Mouse (Mus musculus) ES-Bruce4 (cell line): Measurements from ENCODE around the gene Gm3029. TPM values are rescaled to one million over a fixed set of nuclear protein-coding genes. Genes with fewer than 3 reads are reported as not detected.
"Not testable (repeated sequence)": the region's sequence is repeated elsewhere in the genome, so short reads cannot be mapped to it uniquely, and the experiment has no call there.

Source experiments
- H3K27ac ChIP-seq: 2 replicates; pipeline ENCODE4 v1.5.1; 2012; ENCODE audit warnings: low read length, inconsistent platforms; ENCODE audit not compliant: insufficient read depth
- H3K27me3 ChIP-seq: 2 replicates; pipeline ENCODE4 v1.6.1; 2012; ENCODE audit warnings: mild to moderate bottlenecking, low read length, inconsistent platforms; ENCODE audit not compliant: control insufficient read depth, poor library complexity, insufficient read depth, severe bottlenecking
- H3K36me3 ChIP-seq: 2 replicates; pipeline ENCODE4 v1.6.1; 2012; ENCODE audit warnings: inconsistent platforms, mild to moderate bottlenecking, low read length, moderate library complexity; ENCODE audit not compliant: control insufficient read depth, poor library complexity, insufficient read depth, severe bottlenecking
- H3K4me1 ChIP-seq: one replicate; pipeline ENCODE4 v1.8.1; 2011; ENCODE audit warnings: low read length; ENCODE audit not compliant: control insufficient read depth, insufficient read depth
- H3K4me3 ChIP-seq: 2 replicates; pipeline ENCODE4 v1.5.1; 2011; ENCODE audit warnings: low read depth, mild to moderate bottlenecking, low read length
- H3K9ac ChIP-seq: 2 replicates; pipeline ENCODE4 v1.6.1; 2012; ENCODE audit warnings: low read depth, mild to moderate bottlenecking, inconsistent platforms; ENCODE audit not compliant: poor library complexity, severe bottlenecking
- H3K9me3 ChIP-seq: replicated peaks from 2 replicates; pipeline ENCODE4 v1.6.1; 2012; ENCODE audit warnings: mild to moderate bottlenecking, low read length, inconsistent platforms; ENCODE audit not compliant: control insufficient read depth, poor library complexity, insufficient read depth, severe bottlenecking
- polyA plus RNA-seq: library from polyadenylated mRNA; stranded (reverse); fragments of >200 nt; gene quantifications from 2 replicates; pipeline ENCODE4 v1.2.4, GENCODE M21; 2011; ENCODE audit warnings: low read depth; ENCODE audit not compliant: missing spikeins, insufficient read depth, insufficient read length

The Gm3029 gene
- polyA plus RNA-seq, result not detected in 2 replicates

DNA sequence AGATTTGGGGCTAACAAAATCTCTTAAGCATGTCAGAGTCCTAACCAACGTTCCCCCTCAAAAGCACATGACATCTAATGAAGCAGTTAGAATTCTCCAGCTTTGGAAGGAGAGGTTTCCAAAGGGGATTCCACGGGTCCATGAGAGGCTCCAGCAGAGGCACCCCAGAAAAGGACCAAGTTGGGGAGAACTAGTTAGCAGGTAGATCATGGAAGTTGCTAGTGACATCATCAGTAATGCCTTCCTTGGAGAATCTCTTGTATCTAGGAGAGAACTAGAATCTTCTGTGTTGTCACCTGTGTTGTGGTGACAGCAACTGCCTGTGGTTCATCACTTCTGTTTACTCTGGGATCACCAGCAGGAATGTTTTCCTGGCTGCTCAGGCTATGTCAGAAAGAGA is at the start of gene Gm3029:
Gene Gm3029 (plus strand): TSS at position 301 of the 400 bp plus-strand sequence.
- not testable (repeated sequence) for H3K4me3 ChIP-seq, H3K27me3 ChIP-seq, H3K4me1 ChIP-seq, H3K9ac ChIP-seq, H3K27ac ChIP-seq, H3K9me3 ChIP-seq, H3K36me3 ChIP-seq

DNA sequence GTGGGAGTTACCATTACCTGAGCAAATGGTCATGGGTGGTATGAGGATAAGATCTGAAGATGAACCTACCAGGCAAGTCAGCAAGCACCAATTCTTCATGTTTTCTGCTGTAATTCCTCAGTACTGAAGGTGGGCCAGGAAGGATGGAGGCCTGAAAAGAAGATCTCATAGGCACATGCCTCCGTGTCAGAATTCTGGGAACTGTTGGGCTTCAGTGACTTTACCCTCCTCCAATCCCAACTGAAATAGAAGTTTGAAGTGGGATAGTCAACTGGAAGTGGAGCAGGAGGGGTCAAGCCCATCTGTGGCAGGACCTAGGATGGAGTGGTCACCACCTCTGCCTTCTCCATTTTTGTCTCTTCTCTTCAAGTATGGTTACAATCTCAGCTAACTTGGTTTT is 47.7 kb upstream of the Gm3029 start, which contains the start of gene Gm2916:
Gene Gm2916 (plus strand): TSS at position 301 of the 400 bp plus-strand sequence.
- not testable (repeated sequence) for H3K4me1 ChIP-seq, H3K36me3 ChIP-seq, H3K4me3 ChIP-seq, H3K9ac ChIP-seq, H3K27me3 ChIP-seq, H3K9me3 ChIP-seq, H3K27ac ChIP-seq

DNA sequence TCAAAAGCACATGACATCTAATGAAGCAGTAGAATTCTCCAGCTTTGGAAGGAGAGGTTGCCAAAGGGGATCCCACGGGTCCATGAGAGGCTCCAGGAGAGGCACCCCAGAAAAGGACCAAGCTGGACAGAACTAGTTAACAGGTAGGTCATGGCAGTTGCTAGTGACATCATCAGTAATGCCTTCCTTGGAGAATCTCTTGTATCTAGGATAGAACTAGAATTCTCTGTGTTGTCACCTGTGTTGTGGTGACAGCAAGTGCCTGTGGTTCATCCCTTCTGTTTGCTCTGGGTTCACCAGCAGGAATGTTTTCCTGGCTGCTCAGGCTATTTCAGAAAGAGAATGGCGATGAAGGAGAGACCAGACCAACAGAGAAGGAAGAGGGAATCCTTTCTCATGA is 31.7 kb downstream of the Gm3029 start, which contains the start of gene Gm3095:
Gene Gm3095 (plus strand): TSS at position 301 of the 400 bp plus-strand sequence.
- H3K9me3 ChIP-seq, H3K4me3 ChIP-seq, H3K4me1 ChIP-seq, H3K36me3 ChIP-seq, H3K9ac ChIP-seq, H3K27me3 ChIP-seq, H3K27ac ChIP-seq: not testable (repeated sequence)

Other genes with a start within 250 kb of the Gm3029 start
- not detected in 2 replicates for gene Gm3043, start 243.0 kb upstream of the Gm3029 start, polyA plus RNA-seq
- 0.99 TPM in 1 of 2 replicates, not detected in the other for gene Gm3002, start 121.7 kb upstream of the Gm3029 start, polyA plus RNA-seq
- not detected in 2 replicates for gene Gm3033, start 85.5 kb upstream of the Gm3029 start, polyA plus RNA-seq
- gene Gm2916, start 47.6 kb upstream of the Gm3029 start, polyA plus RNA-seq, result not detected in 2 replicates
- gene Gm3095, start 31.8 kb downstream of the Gm3029 start, polyA plus RNA-seq, result 0.69 TPM in 1 of 2 replicates, not detected in the other
- not detected in 2 replicates for gene Gm3099, start 66.6 kb downstream of the Gm3029 start, polyA plus RNA-seq
- gene Gm5796, start 92.2 kb downstream of the Gm3029 start, polyA plus RNA-seq, result not detected in 2 replicates
- not detected in 2 replicates for gene Gm3115, start 152.4 kb downstream of the Gm3029 start, polyA plus RNA-seq
- not detected in 2 replicates for gene Gm8108, start 178.8 kb downstream of the Gm3029 start, polyA plus RNA-seq
- gene Gm3127, start 233.3 kb downstream of the Gm3029 start, polyA plus RNA-seq, result not detected in 2 replicates